Mouse (Mus musculus) lung, adult 2 months (tissue): ENCODE measurements around the gene Prkce.

Experiments used
- CTCF ChIP-seq: fragments of 200-500 bp; IDR thresholded peaks from 2 replicates; pipeline ENCODE4 v1.5.1; 2011; ENCODE audit warnings: mild to moderate bottlenecking, low read length, control low read depth; ENCODE audit not compliant: insufficient read depth
- POLR2A ChIP-seq: fragments of 200-500 bp; IDR thresholded peaks from 2 replicates; pipeline ENCODE4 v1.6.1; 2011; ENCODE audit warnings: low read depth, mild to moderate bottlenecking, control low read depth, low read length, borderline replicate concordance; ENCODE audit errors: extremely low read depth

- TF ChIP-seq POLR2A = no peak
- no peak for TF ChIP-seq CTCF
These were observed 494.7 kb downstream of the Prkce start for GRCm38 (mm10) chr17:86662301-86662700.
